Mouse (Mus musculus) CD4-positive naive resting alpha-beta T cell, adult 57 days (primary cell): ENCODE data around the gene Olfr907. TPM values are rescaled to one million over a fixed set of nuclear protein-coding genes. Genes with fewer than 3 reads are reported as not detected.

Source experiments
- total RNA-seq: library from RNA; stranded (reverse); gene quantifications from one replicate; pipeline ENCODE4 v1.2.4, GENCODE M21; 2023

Olfr907 gene
- total RNA-seq, result not detected

GRCm38 (mm10) chr9:38495501-38495900 lies at the start of gene Olfr907:
Gene Olfr907 (plus strand): TSS chr9:38495801.

DNA sequence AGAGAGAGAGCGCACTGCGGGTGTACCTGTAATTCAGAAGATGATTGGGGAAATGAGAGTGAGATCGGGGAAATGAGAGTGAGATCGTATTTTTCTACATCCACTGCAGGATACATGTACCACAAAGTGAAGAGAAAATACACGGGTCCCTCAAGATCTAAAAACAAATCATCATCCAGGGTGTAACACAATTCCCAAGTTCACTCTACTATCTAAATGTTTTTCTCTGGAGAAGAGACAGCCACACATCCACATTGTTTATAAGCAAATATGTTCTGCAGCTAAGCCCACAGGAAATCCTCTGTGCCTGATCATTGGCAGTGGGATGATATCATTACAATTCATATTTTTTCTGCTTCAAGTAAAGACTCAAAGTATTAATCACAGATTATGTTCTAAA lies 48.2 kb upstream of the Olfr907 start, which contains the start of gene Olfr902:
Gene Olfr902, plus strand, starts transcription at position 301 of the 400 bp plus-strand sequence.

DNA sequence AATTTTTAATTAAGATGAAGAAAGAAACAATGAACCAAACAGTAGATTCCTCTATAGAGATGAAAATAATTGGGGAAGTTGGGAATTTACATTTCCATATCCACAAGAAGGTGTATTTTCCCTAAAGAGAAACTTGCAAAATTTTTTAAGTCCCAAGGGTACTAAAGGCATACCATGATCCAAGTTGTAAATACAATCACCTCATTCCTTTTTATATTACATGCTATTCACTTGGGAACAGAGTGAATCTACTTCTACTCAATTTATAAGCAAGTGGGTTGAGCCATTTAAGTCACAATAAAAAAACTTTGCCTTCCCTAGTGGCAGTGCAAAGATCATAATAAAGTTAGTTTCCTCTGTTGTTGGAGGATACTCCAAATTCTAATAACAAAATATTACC lies 32.8 kb upstream of the Olfr907 start, which contains the start of gene Olfr904:
Gene Olfr904, plus strand, starts transcription at position 301 of the 400 bp plus-strand sequence.

GRCm38 (mm10) chr9:38470807-38471206 lies 24.8 kb upstream of the Olfr907 start, which contains the start of gene Olfr905:
Gene Olfr905 (plus strand): TSS chr9:38471107.

DNA sequence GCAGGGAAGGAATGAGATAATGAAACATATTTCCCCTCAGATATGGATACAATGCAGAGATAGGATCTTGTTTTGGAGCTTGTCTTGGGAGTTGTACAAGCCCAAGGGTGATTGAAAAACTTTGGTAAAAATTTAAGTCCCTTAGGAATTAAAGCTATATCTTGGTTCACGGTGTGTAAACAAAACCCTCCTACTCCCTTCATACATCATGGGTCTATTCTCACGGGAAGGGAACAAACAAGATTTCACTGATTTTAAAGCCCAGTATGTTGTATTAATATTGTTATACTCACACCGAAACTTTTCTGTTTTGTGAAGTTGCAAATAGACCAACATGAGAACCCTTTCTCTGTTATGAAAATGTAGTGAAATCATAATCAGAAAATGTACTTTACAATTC lies 8.8 kb upstream of the Olfr907 start, which contains the start of gene Olfr906:
Gene Olfr906, plus strand, starts transcription at position 301 of the 400 bp plus-strand sequence.

DNA sequence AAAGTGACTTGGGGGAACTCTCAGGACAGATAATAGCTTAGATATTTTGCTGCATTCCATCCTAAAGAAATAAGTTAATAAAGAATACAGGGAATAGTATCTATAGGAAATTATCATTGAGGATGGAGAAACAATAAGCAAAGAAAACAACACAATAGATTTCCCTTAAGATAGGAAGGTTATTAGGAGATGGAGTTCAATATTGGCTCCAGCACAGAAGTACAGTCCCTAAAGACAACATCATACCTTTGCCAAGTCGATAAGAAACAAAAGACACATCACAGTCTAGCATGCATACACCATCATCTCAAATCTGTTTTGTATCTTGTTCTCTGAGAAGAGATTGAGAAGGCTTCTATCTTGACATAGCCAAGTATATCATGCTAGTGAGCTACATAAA lies 25.7 kb downstream of the Olfr907 start, which contains the start of gene Olfr911-ps1:
Gene Olfr911-ps1, plus strand, starts transcription at position 301 of the 400 bp plus-strand sequence.

DNA sequence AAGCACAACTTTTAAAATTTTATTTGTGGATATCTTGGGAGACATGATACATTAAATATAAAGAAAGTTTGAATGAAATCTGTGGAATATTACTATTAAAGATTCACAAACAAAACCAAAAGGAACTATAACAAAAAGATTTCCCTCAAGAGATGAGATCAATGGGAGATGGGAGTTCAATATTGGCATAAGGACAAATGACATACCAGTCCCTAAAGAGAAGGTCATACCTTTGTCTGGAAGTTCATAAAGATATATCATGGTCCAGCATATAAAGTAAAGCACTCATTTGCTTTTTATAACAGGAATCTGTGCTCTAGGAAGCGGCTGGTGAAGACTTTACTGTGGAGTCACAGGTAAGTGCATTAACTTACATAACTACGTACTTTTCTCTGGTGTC lies 41.9 kb downstream of the Olfr907 start, which contains the start of gene Olfr910:
Gene Olfr910, plus strand, starts transcription at position 301 of the 400 bp plus-strand sequence.

Other genes starting within 250 kb of the Olfr907 start
- not detected for gene Olfr143, start 243.0 kb upstream of the Olfr907 start, total RNA-seq
- not detected for gene Olfr895, start 227.9 kb upstream of the Olfr907 start, total RNA-seq
- gene Olfr896-ps1, start 204.7 kb upstream of the Olfr907 start, total RNA-seq, result not detected
- gene Olfr25, start 166.7 kb upstream of the Olfr907 start, total RNA-seq, result not detected
- not detected for gene Olfr898, start 147.4 kb upstream of the Olfr907 start, total RNA-seq
- not detected for gene Olfr250, start 128.9 kb upstream of the Olfr907 start, total RNA-seq
- not detected for gene Olfr251, start 118.7 kb upstream of the Olfr907 start, total RNA-seq
- gene Olfr147, start 94.1 kb upstream of the Olfr907 start, total RNA-seq, result not detected
- not detected for gene Olfr901, start 66.3 kb upstream of the Olfr907 start, total RNA-seq
- gene Olfr902, start 48.1 kb upstream of the Olfr907 start, total RNA-seq, result not detected
- gene Olfr904, start 32.7 kb upstream of the Olfr907 start, total RNA-seq, result not detected
- gene Olfr905, start 24.7 kb upstream of the Olfr907 start, total RNA-seq, result 0.12 TPM
- gene Olfr906, start 8.7 kb upstream of the Olfr907 start, total RNA-seq, result not detected
- not detected for gene Olfr911-ps1, start 25.8 kb downstream of the Olfr907 start, total RNA-seq
- gene Olfr910, start 42.0 kb downstream of the Olfr907 start, total RNA-seq, result not detected
- not detected for gene Olfr912, start 84.4 kb downstream of the Olfr907 start, total RNA-seq
- not detected for gene Olfr913, start 97.0 kb downstream of the Olfr907 start, total RNA-seq
- not detected for gene Olfr914, start 109.3 kb downstream of the Olfr907 start, total RNA-seq
- gene Olfr916, start 164.1 kb downstream of the Olfr907 start, total RNA-seq, result not detected
- gene Olfr917, start 170.0 kb downstream of the Olfr907 start, total RNA-seq, result not detected
- gene Olfr918, start 178.8 kb downstream of the Olfr907 start, total RNA-seq, result not detected
- not detected for gene Olfr919, start 207.9 kb downstream of the Olfr907 start, total RNA-seq
- gene Vwa5a, start 222.5 kb downstream of the Olfr907 start, total RNA-seq, result 6.6 TPM